Mouse (Mus musculus): ENCODE measurements at regions not wholly inside any gene's neighbourhood (a gene's known extent, or its start where the extent isn't known, plus 50 kb on each side); places are given as distances from the start of the nearest gene placed in this dataset.

- ATAC-seq (ENCODE audit: insufficient read depth, low FRiP score, low read depth): no peak
- Histone ChIP-seq H3K4me2 (no peak overlapping the region), H3K27ac (no peak overlapping the region)
Observed at GRCm38 (mm10) chr10:118573247-118573646, 132.4 kb downstream of the Ifng start.

DNA sequence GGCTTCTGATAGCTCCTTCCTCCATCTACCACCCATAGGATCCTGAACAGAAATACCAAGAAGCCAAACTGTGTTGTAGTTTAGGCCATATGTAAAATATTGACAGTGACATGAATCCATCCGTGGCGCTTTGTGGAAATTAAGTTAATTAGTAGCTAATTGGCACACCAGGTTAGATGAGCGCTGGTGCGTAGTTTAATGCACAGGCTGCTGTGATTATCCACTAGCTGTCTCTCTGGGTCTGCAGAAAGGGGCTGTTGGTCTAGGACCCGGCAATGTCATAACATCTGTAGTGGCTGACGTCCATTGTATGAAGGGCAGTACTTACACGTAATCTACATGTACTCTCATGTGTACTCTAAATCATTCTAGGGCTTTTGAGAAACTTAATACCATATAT lies 134.7 kb downstream of the Ifng start:
- Histone ChIP-seq H3K9ac (no peak overlapping the region), H3K27me3 (replicated peaks) (no peaks in the 10 kb centered on the region), H3K36me3 (no peaks in the 10 kb centered on the region)

More at GRCm38 (mm10) chr10:118573247-118573646, 132.4 kb downstream of the Ifng start:
- no peak overlapping the region for H3K4me3 ChIP-seq (replicated peaks)
- H3K9ac ChIP-seq: no peak overlapping the region
- H3K36me3 ChIP-seq: no peaks in the 10 kb centered on the region
- H3K4me1 ChIP-seq: no peaks in the 10 kb centered on the region
- no peaks in the 10 kb centered on the region for H3K9me3 ChIP-seq
- WGBS: 76% methylated on average over 3 of the region's 3 CpGs
- no peaks in the 10 kb centered on the region for H3K27me3 ChIP-seq (replicated peaks)

GRCm38 (mm10) chr10:118581376-118581775 lies 140.5 kb downstream of the Ifng start:
- H3K36me3 ChIP-seq: no peaks in the 10 kb centered on the region
- ATAC-seq (ENCODE audit: insufficient read depth, low FRiP score, low read depth): no peak
- WGBS: 36% methylated on average over 2 of the region's 2 CpGs
- H3K4me2 ChIP-seq: no peak overlapping the region
- no peaks in the 10 kb centered on the region for H3K4me1 ChIP-seq
- H3K27me3 ChIP-seq (replicated peaks): no peaks in the 10 kb centered on the region
- H3K9ac ChIP-seq: no peak overlapping the region
- H3K27ac ChIP-seq: no peak overlapping the region
- no peak overlapping the region for H3K4me3 ChIP-seq (replicated peaks)
- H3K9me3 ChIP-seq: no peaks in the 10 kb centered on the region

More for the DNA sequence above, 134.7 kb downstream of the Ifng start:
- ATAC-seq (ENCODE audit: insufficient read depth, low FRiP score, low read depth): no peak
- H3K4me3 ChIP-seq (replicated peaks): no peak overlapping the region
- WGBS: 83% methylated on average over 7 of the region's 7 CpGs
- H3K4me1 ChIP-seq: no peaks in the 10 kb centered on the region
- H3K9me3 ChIP-seq: no peaks in the 10 kb centered on the region
- no peak overlapping the region for H3K27ac ChIP-seq
- no peak overlapping the region for H3K4me2 ChIP-seq

DNA sequence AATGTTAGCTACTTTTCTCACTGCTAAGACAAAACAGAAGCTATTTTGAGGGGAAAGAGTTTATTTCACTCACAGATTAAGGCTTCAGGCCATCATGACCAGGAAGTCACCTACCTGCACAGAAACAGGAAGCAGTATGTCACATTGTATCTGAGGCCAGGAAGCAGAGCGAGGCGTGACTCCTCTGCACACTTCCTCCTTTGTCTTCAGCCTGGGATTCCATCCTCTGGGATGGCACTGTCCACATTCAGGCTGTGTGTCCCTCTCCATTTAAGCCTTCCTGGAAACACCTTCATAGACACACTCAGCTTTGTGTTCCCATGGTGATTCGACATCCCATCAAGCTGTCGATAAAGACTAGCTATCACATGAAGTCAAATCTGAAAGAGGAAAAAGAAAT lies 145.0 kb downstream of the Ifng start:
- Histone ChIP-seq H3K4me3 (replicated peaks) (no peak overlapping the region), H3K27ac (no peak overlapping the region), H3K36me3 (no peaks in the 10 kb centered on the region), H3K9ac (no peak overlapping the region), H3K27me3 (replicated peaks) (no peaks in the 10 kb centered on the region), H3K4me1 (no peaks in the 10 kb centered on the region), H3K9me3 (no peaks in the 10 kb centered on the region), H3K4me2 (no peak overlapping the region)
- 79% methylated on average over 4 of the region's 4 CpGs for WGBS
- ATAC-seq (ENCODE audit: insufficient read depth, low FRiP score, low read depth): no peak

GRCm38 (mm10) chr10:118588198-118588597 lies 147.4 kb downstream of the Ifng start:
- Histone ChIP-seq H3K4me2 (no peak overlapping the region), H3K27me3 (replicated peaks) (no peaks in the 10 kb centered on the region), H3K9ac (no peak overlapping the region), H3K27ac (no peak overlapping the region), H3K9me3 (no peaks in the 10 kb centered on the region), H3K4me3 (replicated peaks) (no peak overlapping the region), H3K4me1 (no peaks in the 10 kb centered on the region), H3K36me3 (no peaks in the 10 kb centered on the region)
- WGBS: 59% methylated on average over 8 of the region's 8 CpGs
- ATAC-seq (ENCODE audit: insufficient read depth, low FRiP score, low read depth): no peak

DNA sequence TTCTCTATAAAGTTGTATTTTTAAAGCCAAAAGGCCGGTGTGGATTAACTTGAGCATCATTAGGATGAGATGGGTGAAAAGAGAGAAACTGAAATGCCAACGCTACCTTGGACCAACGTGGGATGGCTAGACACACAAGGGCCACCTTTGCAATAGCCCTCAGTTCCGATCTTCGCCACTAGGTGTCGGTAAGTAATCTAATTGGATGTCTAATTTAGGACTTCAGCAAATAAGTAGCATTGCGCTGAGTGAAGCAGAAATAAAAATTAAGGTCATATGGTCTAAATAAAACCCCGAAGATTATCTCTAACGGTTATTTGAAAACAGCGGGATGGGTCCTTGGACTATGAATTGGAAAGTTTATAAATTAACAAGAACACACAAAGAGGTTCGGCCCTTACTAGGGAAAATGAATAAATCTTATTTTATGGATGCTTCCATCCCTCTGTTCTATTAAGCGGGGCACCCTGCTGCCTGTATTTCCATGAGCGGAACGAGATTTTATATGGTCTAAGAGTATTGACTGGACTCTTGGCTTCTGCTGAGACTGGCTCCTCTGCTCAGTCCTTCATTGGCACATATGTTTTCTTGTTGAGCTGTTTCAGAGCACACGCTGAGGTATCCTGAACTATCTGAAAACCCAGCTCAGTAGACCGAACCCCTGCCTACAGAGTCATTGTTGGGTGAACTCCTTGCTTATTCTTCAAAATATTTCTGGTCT lies 152.0 kb downstream of the Ifng start:
- no peak for ATAC-seq (ENCODE audit: insufficient read depth, low FRiP score, low read depth)
- Histone ChIP-seq H3K27me3 (replicated peaks) (no peaks in the 10 kb centered on the region), H3K9me3 (no peaks in the 10 kb centered on the region), H3K4me2 (no peak overlapping the region), H3K4me3 (replicated peaks) (no peak overlapping the region), H3K9ac (no peak overlapping the region), H3K4me1 (0 out of 2 replicates have a peak, but pooled peaks cover 6% of the 10 kb centered on the region), H3K27ac (no peak overlapping the region), H3K36me3 (no peaks in the 10 kb centered on the region)
- 42% methylated on average over 16 of the region's 16 CpGs for WGBS

- ATAC-seq (ENCODE audit: insufficient read depth, low FRiP score, low read depth): 0 out of 2 replicates have a peak, but pooled peaks have one; percentile 31
- H3K4me2 ChIP-seq: no peak overlapping the region
- 53% methylated on average over 8 of the region's 8 CpGs for WGBS
Observed at GRCm38 (mm10) chr10:118596206-118596605, 155.4 kb downstream of the Ifng start.

DNA sequence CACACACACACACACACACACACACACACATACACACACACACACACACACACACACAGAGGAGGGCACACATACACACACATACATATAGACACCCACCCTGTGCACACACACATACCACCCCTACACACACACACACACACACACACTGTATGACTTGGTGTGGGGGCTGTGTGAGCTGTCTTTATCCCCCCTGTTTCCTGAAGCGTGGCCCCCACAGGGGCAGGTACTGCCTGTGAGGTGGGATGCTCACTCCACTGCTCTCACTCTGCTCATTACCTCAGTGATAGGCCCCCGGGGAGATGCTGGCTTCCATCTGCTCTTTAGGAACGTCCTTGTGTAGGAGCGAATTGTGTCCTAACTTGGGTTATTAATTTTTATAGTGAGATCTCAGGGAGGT lies 157.7 kb downstream of the Ifng start:
- no peak overlapping the region for H3K27ac ChIP-seq
- H3K27me3 ChIP-seq (replicated peaks): no peaks in the 10 kb centered on the region
- ATAC-seq (ENCODE audit: insufficient read depth, low FRiP score, low read depth): no peak
- 0 out of 2 replicates have a peak, but pooled peaks cover 6% of the 10 kb centered on the region for H3K4me1 ChIP-seq
- no peaks in the 10 kb centered on the region for H3K36me3 ChIP-seq
- H3K9me3 ChIP-seq: no peaks in the 10 kb centered on the region
- H3K4me3 ChIP-seq (replicated peaks): no peak overlapping the region
- WGBS: 82% methylated on average over 4 of the region's 4 CpGs
- H3K4me2 ChIP-seq: no peak overlapping the region
- no peak overlapping the region for H3K9ac ChIP-seq

More at GRCm38 (mm10) chr10:118596206-118596605, 155.4 kb downstream of the Ifng start:
- no peak overlapping the region for H3K4me3 ChIP-seq (replicated peaks)
- 0 out of 2 replicates have a peak, but pooled peaks cover 6% of the 10 kb centered on the region for H3K4me1 ChIP-seq
- no peaks in the 10 kb centered on the region for H3K27me3 ChIP-seq (replicated peaks)
- H3K9ac ChIP-seq: no peak overlapping the region
- H3K36me3 ChIP-seq: no peaks in the 10 kb centered on the region
- H3K27ac ChIP-seq: no peak overlapping the region
- no peaks in the 10 kb centered on the region for H3K9me3 ChIP-seq

GRCm38 (mm10) chr10:118599197-118599596 lies 158.4 kb downstream of the Ifng start:
- 0 out of 2 replicates have a peak, but pooled peaks cover 6% of the 10 kb centered on the region for H3K4me1 ChIP-seq
- no peaks in the 10 kb centered on the region for H3K36me3 ChIP-seq
- H3K4me3 ChIP-seq (replicated peaks): no peak overlapping the region
- H3K4me2 ChIP-seq: no peak overlapping the region
- H3K27me3 ChIP-seq (replicated peaks): no peaks in the 10 kb centered on the region
- no peaks in the 10 kb centered on the region for H3K9me3 ChIP-seq
- H3K27ac ChIP-seq: no peak overlapping the region
- 79% methylated on average over 5 of the region's 5 CpGs for WGBS
- H3K9ac ChIP-seq: no peak overlapping the region
- no peak for ATAC-seq (ENCODE audit: insufficient read depth, low FRiP score, low read depth)

GRCm38 (mm10) chr10:118599610-118600009 lies 158.8 kb downstream of the Ifng start:
- Histone ChIP-seq H3K36me3 (no peaks in the 10 kb centered on the region), H3K27ac (no peak overlapping the region), H3K4me3 (replicated peaks) (no peak overlapping the region), H3K4me2 (no peak overlapping the region), H3K9ac (no peak overlapping the region), H3K27me3 (replicated peaks) (no peaks in the 10 kb centered on the region), H3K9me3 (no peaks in the 10 kb centered on the region), H3K4me1 (0 out of 2 replicates have a peak, but pooled peaks cover 6% of the 10 kb centered on the region)
- no peak for ATAC-seq (ENCODE audit: insufficient read depth, low FRiP score, low read depth)
- WGBS: 70% methylated on average over 4 of the region's 4 CpGs

GRCm38 (mm10) chr10:118602922-118603321 lies 162.1 kb downstream of the Ifng start:
- Histone ChIP-seq H3K9me3 (no peaks in the 10 kb centered on the region), H3K27me3 (replicated peaks) (no peaks in the 10 kb centered on the region), H3K4me1 (no peaks in the 10 kb centered on the region), H3K4me3 (replicated peaks) (no peak overlapping the region), H3K27ac (no peak overlapping the region), H3K4me2 (no peak overlapping the region), H3K9ac (no peak overlapping the region), H3K36me3 (no peaks in the 10 kb centered on the region)
- ATAC-seq (ENCODE audit: insufficient read depth, low FRiP score, low read depth): no peak
- WGBS: 50% methylated on average over 4 of the region's 4 CpGs

DNA sequence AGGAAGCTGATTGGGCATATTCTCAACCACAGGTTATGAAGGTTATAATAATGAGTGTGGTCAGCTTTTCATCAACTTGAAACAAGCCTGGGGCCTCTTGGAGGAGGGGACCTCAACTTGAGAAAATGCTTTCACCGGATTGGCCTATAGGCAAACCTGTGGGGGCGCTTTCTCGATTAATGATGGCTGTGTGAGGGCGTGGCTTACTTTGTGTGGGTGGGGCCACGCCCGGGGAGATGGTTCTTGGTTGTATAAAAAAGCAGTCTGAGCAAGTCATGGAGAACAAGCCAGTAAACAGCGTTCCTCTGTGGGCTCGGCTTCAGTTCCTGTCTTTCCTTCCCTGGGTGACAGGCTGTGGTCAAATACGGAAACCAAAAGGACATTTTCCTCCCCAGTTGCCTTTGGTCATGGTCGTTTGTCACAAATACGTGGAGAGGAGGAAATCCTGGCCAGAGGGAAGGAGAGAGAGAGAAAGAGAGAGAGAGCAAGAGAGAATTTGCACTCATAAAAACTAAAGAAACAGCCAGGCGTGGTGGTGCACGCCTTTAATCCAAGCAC lies 163.1 kb downstream of the Ifng start:
- Histone ChIP-seq H3K27me3 (replicated peaks) (no peaks in the 10 kb centered on the region), H3K4me3 (replicated peaks) (no peak overlapping the region), H3K4me1 (no peaks in the 10 kb centered on the region), H3K4me2 (no peak overlapping the region), H3K36me3 (no peaks in the 10 kb centered on the region), H3K9ac (no peak overlapping the region), H3K27ac (no peak overlapping the region), H3K9me3 (no peaks in the 10 kb centered on the region)
- no peak for ATAC-seq (ENCODE audit: insufficient read depth, low FRiP score, low read depth)
- 82% methylated on average over 13 of the region's 13 CpGs for WGBS
